Mouse (Mus musculus): ENCODE measurements around the gene Sprtn.

Gene Sprtn

GRCm38 (mm10) chr8:124897386-124898250 lies at the start of gene Sprtn, which contains the start of gene Exoc8:
TSS of gene Sprtn (plus strand) at chr8:124897886.
TSS of gene Exoc8 (minus strand) at chr8:124897705.
- DNase-seq, result peak; percentile 98 to 99

- no peak for DNase-seq
These were observed 44.2 kb upstream of the Sprtn start for GRCm38 (mm10) chr8:124853511-124853910.

GRCm38 (mm10) chr8:124859466-124859865 lies 38.2 kb upstream of the Sprtn start:
- DNase-seq, result peak in 1 of 2 experiments; percentile 37

- DNase-seq, result no peak
These were observed 37.5 kb upstream of the Sprtn start for GRCm38 (mm10) chr8:124860188-124860587.

- peak; percentile 95 to 96 for DNase-seq
These were observed 35.1 kb upstream of the Sprtn start, which contains the start of the genes Gnpat and 2810004N23Rik for GRCm38 (mm10) chr8:124862321-124863162. TSS of gene Gnpat (plus strand) at chr8:124863033. TSS of gene 2810004N23Rik (minus strand) at chr8:124863120.

GRCm38 (mm10) chr8:124863163-124863677 lies 34.5 kb upstream of the Sprtn start:
- DNase-seq, result no peak

GRCm38 (mm10) chr8:124863729-124864128 lies 34.0 kb upstream of the Sprtn start:
- DNase-seq, result no peak

- no peak for DNase-seq
These were observed 31.0 kb upstream of the Sprtn start for GRCm38 (mm10) chr8:124866669-124867068.

GRCm38 (mm10) chr8:124867126-124867525 lies 30.6 kb upstream of the Sprtn start:
- DNase-seq, result peak in 1 of 2 experiments; percentile 19

- DNase-seq, result no peak
These were observed 28.0 kb upstream of the Sprtn start for GRCm38 (mm10) chr8:124869708-124870107.

- DNase-seq, result no peak
These were observed 26.2 kb upstream of the Sprtn start for GRCm38 (mm10) chr8:124871474-124871873.

- no peak for DNase-seq
These were observed 25.6 kb upstream of the Sprtn start for GRCm38 (mm10) chr8:124872081-124872480.

GRCm38 (mm10) chr8:124872690-124873089 lies 25.0 kb upstream of the Sprtn start:
- no peak for DNase-seq

GRCm38 (mm10) chr8:124878141-124878540 lies 19.5 kb upstream of the Sprtn start:
- no peak for DNase-seq

- DNase-seq, result no peak
These were observed 18.6 kb upstream of the Sprtn start for GRCm38 (mm10) chr8:124878946-124879526.

GRCm38 (mm10) chr8:124888385-124888784 lies 9.3 kb upstream of the Sprtn start:
- DNase-seq, result no peak

- no peak for DNase-seq
These were observed 5.1 kb upstream of the Sprtn start for GRCm38 (mm10) chr8:124892596-124892995.

- DNase-seq, result no peak
These were observed 1.6 kb upstream of the Sprtn start for GRCm38 (mm10) chr8:124896010-124896631.

- DNase-seq, result peak; percentile 89 to 92
These were observed 877 bp upstream of the Sprtn start for GRCm38 (mm10) chr8:124896632-124897385.

- DNase-seq, result no peak
These were observed 692 bp downstream of the Sprtn start for GRCm38 (mm10) chr8:124898251-124898905.

GRCm38 (mm10) chr8:124903198-124903597 lies 5.5 kb downstream of the Sprtn start:
- DNase-seq, result no peak
